Mouse (Mus musculus) limb, embryonic 15.5 days (tissue): Measurements from ENCODE around the gene Zdhhc22. TPM values are rescaled to one million over a fixed set of nuclear protein-coding genes. Genes with fewer than 3 reads are reported as not detected.

Source experiments
- ATAC-seq: fragments of 200-750 bp; cut with Nextera tagmentation; 2 replicates; pipeline ENCODE4 v1.8.0; 2017; ENCODE audit warnings: low read depth, moderate TSS enrichment; ENCODE audit not compliant: insufficient number of reproducible peaks, low FRiP score, low TSS enrichment
- H3K27ac ChIP-seq: fragments of 300-500 bp; sonication (generic); 2 replicates; pipeline ENCODE4 v1.5.1; 2015; ENCODE audit warnings: moderate library complexity, mild to moderate bottlenecking, inconsistent platforms
- H3K27me3 ChIP-seq: fragments of 300-500 bp; sonication (generic); 2 replicates; pipeline ENCODE4 v1.6.1; 2015; ENCODE audit warnings: inconsistent platforms
- H3K36me3 ChIP-seq: fragments of 300-500 bp; sonication (generic); 2 replicates; pipeline ENCODE4 v1.6.1; 2015; ENCODE audit warnings: inconsistent platforms
- H3K4me1 ChIP-seq: fragments of 300-500 bp; sonication (generic); 2 replicates; pipeline ENCODE4 v1.6.1; 2015; ENCODE audit warnings: inconsistent platforms
- H3K4me2 ChIP-seq: fragments of 300-500 bp; sonication (generic); 2 replicates; pipeline ENCODE4 v1.6.1; 2015; ENCODE audit warnings: mild to moderate bottlenecking, inconsistent platforms
- H3K4me3 ChIP-seq: fragments of 300-500 bp; sonication (generic); 2 replicates; pipeline ENCODE4 v1.5.1; 2015; ENCODE audit warnings: mild to moderate bottlenecking, inconsistent platforms
- H3K9ac ChIP-seq: fragments of 300-500 bp; sonication (generic); 2 replicates; pipeline ENCODE4 v1.6.1; 2015; ENCODE audit warnings: inconsistent platforms
- H3K9me3 ChIP-seq: fragments of 300-500 bp; sonication (generic); 2 replicates; pipeline ENCODE4 v1.6.1; 2016; ENCODE audit warnings: inconsistent platforms
- WGBS: fragments of 180-500 bp; shearing (Covaris S2); methylation state at CpG from one replicate; pipeline ENCODE4 v1.1.7; 2015; 5-methylcytosine and 5-hydroxymethylcytosine counted together
- polyA plus RNA-seq: library from polyadenylated mRNA; unstranded; fragments of >200 nt; fragmentation: Nextera tagmentation; extraction: Ambion mirVana; gene quantifications from 2 replicates; pipeline ENCODE4 v1.2.1, GENCODE M21; 2015

The Zdhhc22 gene
- polyA plus RNA-seq, 1 experiment from 2014 or later: not detected

- ATAC-seq: no peak
- no peak overlapping the region for H3K9ac ChIP-seq
- 38% methylated on average over 4 of the region's 4 CpGs for WGBS
Observed at GRCm38 (mm10) chr12:86994166-86994565, 3.9 kb upstream of the Zdhhc22 start.

DNA sequence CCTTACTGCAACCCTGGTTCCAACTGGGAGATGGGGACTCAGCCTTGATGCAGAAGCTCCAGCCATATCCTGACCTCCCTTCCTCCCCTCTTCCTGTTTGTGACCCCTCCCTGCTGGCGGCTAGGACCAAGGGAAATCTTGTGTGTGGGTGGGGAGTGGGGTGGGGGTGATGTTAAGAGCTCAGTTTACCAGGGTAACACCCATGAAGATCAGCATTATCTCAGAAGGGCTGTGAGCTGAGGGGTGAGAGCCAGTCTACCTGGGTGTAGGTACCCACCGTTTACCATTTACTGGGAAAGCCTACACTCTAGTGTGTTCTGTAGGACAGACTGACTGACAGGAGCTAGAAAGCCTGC is 503 bp upstream of the Zdhhc22 start:
- peaks cover 67% of the 10 kb centered on the region for H3K27me3 ChIP-seq
- WGBS: 34% methylated on average over 2 of the region's 2 CpGs
- no peaks in the 10 kb centered on the region for H3K9me3 ChIP-seq
- no peak overlapping the region for H3K9ac ChIP-seq
- H3K36me3 ChIP-seq: no peaks in the 10 kb centered on the region
- no peak overlapping the region for H3K27ac ChIP-seq
- peaks cover 12% of the 10 kb centered on the region for H3K4me1 ChIP-seq
- H3K4me2 ChIP-seq: no peak overlapping the region
- ATAC-seq: no peak
- no peak overlapping the region for H3K4me3 ChIP-seq

More at GRCm38 (mm10) chr12:86994166-86994565, 3.9 kb upstream of the Zdhhc22 start:
- H3K36me3 ChIP-seq: no peaks in the 10 kb centered on the region
- no peaks in the 10 kb centered on the region for H3K9me3 ChIP-seq
- no peak overlapping the region for H3K4me3 ChIP-seq
- no peak overlapping the region for H3K27ac ChIP-seq
- peaks cover 34% of the 10 kb centered on the region for H3K27me3 ChIP-seq
- peaks cover 12% of the 10 kb centered on the region for H3K4me1 ChIP-seq
- no peak overlapping the region for H3K4me2 ChIP-seq

DNA sequence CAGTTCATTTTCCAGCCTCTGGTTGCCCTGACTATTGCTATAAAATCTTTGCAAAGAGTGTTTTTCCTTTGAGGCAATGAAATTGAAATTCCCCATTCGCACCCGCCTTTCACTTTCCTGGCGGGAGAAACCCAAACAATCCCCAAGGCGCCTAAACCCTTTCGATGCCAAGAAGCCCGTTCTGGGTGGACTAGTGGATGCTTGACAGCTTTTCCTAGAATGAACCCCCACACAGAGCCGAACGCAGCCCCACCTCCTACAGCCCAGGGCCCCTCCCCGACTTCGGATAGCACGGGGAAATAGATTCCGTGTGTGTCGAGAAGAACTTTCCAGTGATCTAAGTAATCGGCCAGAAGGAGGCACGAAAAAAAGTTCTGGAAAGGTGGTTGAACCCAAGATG is 852 bp downstream of the Zdhhc22 start:
- Histone ChIP-seq H3K36me3 (no peaks in the 10 kb centered on the region), H3K4me1 (peaks cover 12% of the 10 kb centered on the region), H3K27ac (no peak overlapping the region), H3K4me2 (no peak overlapping the region), H3K9me3 (no peaks in the 10 kb centered on the region), H3K27me3 (peaks cover 80% of the 10 kb centered on the region), H3K9ac (no peak overlapping the region), H3K4me3 (peak overlapping the region; percentile 20; the same call in 1 of the 2 replicates)
- 4% methylated on average over 15 of the region's 15 CpGs for WGBS
- no peak for ATAC-seq

- no peak for ATAC-seq
Observed at GRCm38 (mm10) chr12:86988227-86988626, 2.0 kb downstream of the Zdhhc22 start.

DNA sequence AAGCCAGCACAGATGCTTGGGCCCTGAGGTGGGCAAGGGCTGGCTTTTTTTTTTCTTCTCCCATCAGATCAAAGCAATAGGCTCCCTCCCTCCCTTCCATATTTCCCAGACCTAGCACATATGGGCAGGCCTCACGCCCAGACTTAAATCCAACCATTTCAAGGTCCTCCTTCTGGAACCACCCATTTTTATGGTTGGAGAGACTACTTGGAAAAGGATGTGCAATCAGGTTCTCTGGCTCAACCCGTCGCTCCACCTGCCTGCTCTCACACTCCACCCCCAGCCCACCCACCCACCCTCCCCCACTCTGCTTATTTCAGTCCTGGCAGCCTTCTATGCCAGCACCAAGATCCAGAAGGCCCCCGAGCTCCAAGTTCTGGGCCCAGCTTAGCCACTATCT is 3.7 kb downstream of the Zdhhc22 start:
- ATAC-seq: no peak
- 67% methylated on average over 4 of the region's 4 CpGs for WGBS
- Histone ChIP-seq H3K36me3 (no peaks in the 10 kb centered on the region), H3K4me2 (no peak overlapping the region), H3K9ac (no peak overlapping the region), H3K4me3 (no peak overlapping the region), H3K27ac (no peak overlapping the region), H3K27me3 (peaks cover 95% of the 10 kb centered on the region), H3K4me1 (peaks cover 17% of the 10 kb centered on the region), H3K9me3 (no peaks in the 10 kb centered on the region)

More at GRCm38 (mm10) chr12:86988227-86988626, 2.0 kb downstream of the Zdhhc22 start:
- no peak overlapping the region for H3K4me2 ChIP-seq
- H3K27me3 ChIP-seq: peaks cover 92% of the 10 kb centered on the region
- no peak overlapping the region for H3K4me3 ChIP-seq
- no peak overlapping the region for H3K27ac ChIP-seq
- H3K9me3 ChIP-seq: no peaks in the 10 kb centered on the region
- no peaks in the 10 kb centered on the region for H3K36me3 ChIP-seq
- H3K4me1 ChIP-seq: peaks cover 17% of the 10 kb centered on the region
- WGBS: 40% methylated on average over 16 of the region's 16 CpGs
- no peak overlapping the region for H3K9ac ChIP-seq

- ATAC-seq: no peak
- H3K27me3 ChIP-seq: peaks cover 91% of the 10 kb centered on the region
- H3K36me3 ChIP-seq: no peaks in the 10 kb centered on the region
- 6% methylated on average over 6 of the region's 6 CpGs for WGBS
- no peak overlapping the region for H3K9ac ChIP-seq
- peaks cover 5% of the 10 kb centered on the region; the same call in 1 of the 2 replicates for H3K4me1 ChIP-seq
- no peak overlapping the region for H3K4me2 ChIP-seq
- no peak overlapping the region for H3K4me3 ChIP-seq
- H3K27ac ChIP-seq: no peak overlapping the region
- no peaks in the 10 kb centered on the region for H3K9me3 ChIP-seq
Observed at GRCm38 (mm10) chr12:86984194-86984555, 6.1 kb downstream of the Zdhhc22 start.

DNA sequence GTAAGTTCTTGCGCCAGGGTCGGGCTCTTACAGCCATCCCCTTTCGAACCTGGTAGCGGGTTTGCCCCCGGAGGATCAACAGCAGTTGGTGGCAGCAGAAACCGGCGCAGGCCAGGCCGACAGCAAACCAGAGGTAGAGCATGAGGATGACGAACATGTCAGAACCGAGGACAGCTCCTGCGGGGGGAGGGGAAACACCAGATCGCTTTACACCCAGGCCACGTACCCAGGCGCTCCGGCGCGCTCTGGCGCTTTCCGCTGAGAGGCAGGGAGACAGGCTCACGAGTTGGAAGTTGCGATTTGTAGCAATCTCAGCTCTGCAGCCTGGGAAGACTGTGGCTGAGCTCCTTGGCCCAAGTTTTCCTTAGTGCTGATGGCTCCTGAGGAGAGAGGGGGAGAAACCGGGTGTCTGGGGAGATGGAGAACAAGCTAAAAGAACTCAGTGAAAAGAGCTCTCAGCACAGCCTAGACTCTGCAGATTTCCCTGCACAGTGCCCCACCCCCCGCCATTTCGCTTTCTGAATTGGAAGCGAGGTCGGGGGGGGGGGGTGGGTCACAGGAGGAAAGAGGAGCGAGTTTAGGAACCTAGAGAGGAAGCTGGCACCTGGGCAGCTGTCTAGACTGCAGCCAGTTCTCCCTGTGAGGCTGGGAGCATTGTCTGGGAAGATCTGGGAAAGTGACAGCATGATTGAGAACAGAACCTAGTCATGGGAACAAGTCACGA is 6.6 kb downstream of the Zdhhc22 start:
- no peak overlapping the region; the same call in 1 of the 2 replicates for H3K4me2 ChIP-seq
- no peak overlapping the region for H3K27ac ChIP-seq
- H3K36me3 ChIP-seq: no peaks in the 10 kb centered on the region
- H3K9me3 ChIP-seq: no peaks in the 10 kb centered on the region
- no peak overlapping the region for H3K4me3 ChIP-seq
- ATAC-seq: no peak
- 3% methylated on average over 28 of the region's 28 CpGs for WGBS
- H3K27me3 ChIP-seq: peaks cover 90% of the 10 kb centered on the region
- H3K4me1 ChIP-seq: peaks cover 5% of the 10 kb centered on the region; the same call in 1 of the 2 replicates
- H3K9ac ChIP-seq: no peak overlapping the region

GRCm38 (mm10) chr12:86981180-86981579 is 9.1 kb downstream of the Zdhhc22 start:
- H3K9me3 ChIP-seq: no peaks in the 10 kb centered on the region
- no peak overlapping the region for H3K4me3 ChIP-seq
- no peak overlapping the region for H3K9ac ChIP-seq
- no peak overlapping the region for H3K4me2 ChIP-seq
- H3K27me3 ChIP-seq: peaks cover 72% of the 10 kb centered on the region
- H3K36me3 ChIP-seq: no peaks in the 10 kb centered on the region
- 27% methylated on average over 9 of the region's 9 CpGs for WGBS
- H3K27ac ChIP-seq: no peak overlapping the region
- no peak for ATAC-seq
- peaks cover 14% of the 10 kb centered on the region for H3K4me1 ChIP-seq

GRCm38 (mm10) chr12:86977833-86978232 is 12.4 kb downstream of the Zdhhc22 start:
- no peaks in the 10 kb centered on the region for H3K36me3 ChIP-seq
- H3K4me2 ChIP-seq: no peak overlapping the region
- no peak overlapping the region for H3K4me3 ChIP-seq
- no peak overlapping the region for H3K27ac ChIP-seq
- H3K27me3 ChIP-seq: peaks cover 45% of the 10 kb centered on the region
- no peaks in the 10 kb centered on the region for H3K9me3 ChIP-seq
- ATAC-seq: no peak
- H3K9ac ChIP-seq: no peak overlapping the region
- H3K4me1 ChIP-seq: peaks cover 40% of the 10 kb centered on the region
- WGBS: 14% methylated on average over 15 of the region's 15 CpGs

DNA sequence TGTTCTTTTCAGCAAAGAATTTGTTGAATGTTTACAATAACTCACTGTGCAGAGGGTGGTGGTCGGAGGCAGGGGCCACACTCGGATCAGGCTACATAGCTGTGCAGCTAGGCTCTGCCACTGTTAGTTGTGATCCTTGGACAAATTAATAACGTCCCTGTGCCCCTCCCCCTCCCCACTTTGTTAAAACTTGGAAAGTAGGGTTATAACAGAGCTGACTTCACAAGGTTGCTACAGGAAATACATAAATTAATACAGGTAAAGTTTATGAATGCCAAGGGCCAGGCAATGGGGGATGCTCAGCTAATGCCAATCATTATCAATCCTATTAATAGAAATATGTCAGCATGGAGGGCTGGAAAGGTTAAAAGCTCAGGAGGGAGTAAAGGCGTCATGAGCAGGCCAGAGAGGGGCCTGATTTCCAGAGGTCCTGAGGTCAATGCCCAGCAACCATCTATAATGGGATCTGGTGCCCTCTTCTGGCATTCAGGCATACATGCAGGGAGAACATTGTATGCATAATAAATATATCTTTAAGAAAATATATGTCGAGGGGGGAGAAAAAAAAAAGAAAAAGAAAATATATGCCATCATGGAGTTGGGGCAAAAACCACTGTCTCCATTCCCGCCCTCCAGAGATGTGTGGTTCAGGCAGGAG is 13.6 kb downstream of the Zdhhc22 start:
- H3K4me1 ChIP-seq: peaks cover 40% of the 10 kb centered on the region
- no peaks in the 10 kb centered on the region for H3K9me3 ChIP-seq
- no peaks in the 10 kb centered on the region for H3K36me3 ChIP-seq
- peaks cover 36% of the 10 kb centered on the region for H3K27me3 ChIP-seq
- no peak overlapping the region for H3K4me3 ChIP-seq
- no peak overlapping the region for H3K9ac ChIP-seq
- H3K27ac ChIP-seq: no peak overlapping the region
- no peak overlapping the region for H3K4me2 ChIP-seq
- 54% methylated on average over 6 of the region's 6 CpGs for WGBS
- no peak for ATAC-seq

GRCm38 (mm10) chr12:86975761-86976160 is 14.5 kb downstream of the Zdhhc22 start:
- no peak for ATAC-seq
- H3K4me1 ChIP-seq: peaks cover 40% of the 10 kb centered on the region
- WGBS: 58% methylated on average over 10 of the region's 10 CpGs
- H3K4me2 ChIP-seq: no peak overlapping the region
- no peaks in the 10 kb centered on the region for H3K9me3 ChIP-seq
- no peak overlapping the region for H3K4me3 ChIP-seq
- no peak overlapping the region for H3K27ac ChIP-seq
- H3K9ac ChIP-seq: no peak overlapping the region
- peaks cover 28% of the 10 kb centered on the region for H3K27me3 ChIP-seq
- no peaks in the 10 kb centered on the region for H3K36me3 ChIP-seq
